In the genomic region with DNA sequence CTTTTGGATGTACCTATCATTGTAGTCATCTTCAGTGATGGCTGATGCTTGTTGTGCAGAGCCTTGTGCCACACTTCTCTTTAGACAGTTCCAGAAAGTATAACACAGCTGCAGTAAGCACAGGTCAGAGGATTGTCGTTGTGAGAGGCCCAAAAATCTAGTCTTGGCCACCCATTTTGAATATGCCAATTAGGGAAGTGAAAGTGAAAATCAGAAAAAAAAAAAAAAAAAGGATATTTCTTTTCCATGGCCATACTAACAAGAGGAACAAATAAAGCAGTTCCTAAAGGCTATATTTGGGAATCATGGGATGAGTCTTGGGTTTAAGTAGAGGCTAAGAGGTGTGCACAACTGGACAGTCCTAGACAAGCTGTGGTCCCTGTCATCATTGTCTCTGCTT, we compare ENCODE assay signal across 40 mouse cellular contexts. TPM values are rescaled to one million over a fixed set of nuclear protein-coding genes. Genes with fewer than 3 reads are reported as not detected.
"Had no signal": no experiment of that assay in that cellular context is flagged by ENCODE, and none has a peak within 500 bp of the region (broad histone marks: within the 10 kb centered on the region; RNA-seq: fewer than 3 reads in every experiment).

No protein-coding gene starts in this region.

- H3K27me3 ChIP-seq: heart, embryonic 12.5 days; hindbrain, embryonic 12.5 days; intestine, embryonic 15.5 days; limb, embryonic 12.5 days; liver, embryonic 13.5 days had no signal

- ATAC-seq: hindbrain, embryonic 16.5 days; inflammation-experienced regulatory T-cells, adult 6 months; intestine, embryonic 15.5 days; intestine, postnatal 0 days had no signal

- H3K9ac ChIP-seq: heart, embryonic 12.5 days; hindbrain, embryonic 12.5 days; hindbrain, embryonic 14.5 days; intestine, embryonic 15.5 days; limb, embryonic 12.5 days; liver, embryonic 13.5 days had no signal

- H3K4me3 ChIP-seq: heart, embryonic 10.5 days; heart, embryonic 12.5 days; hindbrain, embryonic 10.5 days; hindbrain, embryonic 12.5 days; intestine, embryonic 15.5 days; left cerebral cortex, adult 2 months; limb, embryonic 10.5 days; limb, embryonic 12.5 days; liver, embryonic 13.5 days had no signal

- H3K27ac ChIP-seq: heart, embryonic 10.5 days; hindbrain, embryonic 10.5 days; hindbrain, embryonic 12.5 days; hindbrain, embryonic 14.5 days; intestine, embryonic 15.5 days; left cerebral cortex, adult 2 months; limb, embryonic 10.5 days; limb, embryonic 12.5 days; liver, embryonic 13.5 days had no signal

- H3K4me2 ChIP-seq: heart, embryonic 12.5 days; hindbrain, embryonic 12.5 days; hindbrain, embryonic 14.5 days; intestine, embryonic 15.5 days; limb, embryonic 12.5 days; liver, embryonic 11.5 days; liver, embryonic 13.5 days had no signal

- H3K36me3 ChIP-seq: heart, embryonic 10.5 days; heart, embryonic 12.5 days; hindbrain, embryonic 10.5 days; hindbrain, embryonic 12.5 days; intestine, embryonic 15.5 days; limb, embryonic 10.5 days; limb, embryonic 12.5 days; liver, embryonic 13.5 days had no signal

- H3K9me3 ChIP-seq: heart, embryonic 10.5 days; heart, embryonic 12.5 days; hindbrain, embryonic 10.5 days; hindbrain, embryonic 12.5 days; intestine, embryonic 15.5 days; limb, embryonic 10.5 days; limb, embryonic 12.5 days; liver, embryonic 13.5 days had no signal

- DNase-seq: gastrocnemius, postnatal 14 days; gastrocnemius, postnatal 36 days; heart, adult 18-20 months; heart, postnatal 10 days; heart, postnatal 4 days; kidney, adult 18-20 months; kidney, adult 8-10 months; kidney, postnatal 10 days; kidney, postnatal 25 days; layer of hippocampus, adult 9-11 months; liver; liver, embryonic 13.5 days had no signal

- H3K4me1 ChIP-seq: heart, embryonic 10.5 days; heart, embryonic 12.5 days; hindbrain, embryonic 10.5 days; hindbrain, embryonic 12.5 days; intestine, embryonic 15.5 days; limb, embryonic 10.5 days; limb, embryonic 12.5 days; liver, embryonic 13.5 days had no signal

RNA-seq across cellular contexts. Expression of gene Rptn, which starts 18.3 kb away (rescaled TPM):
- total RNA-seq: gastrocnemius, adult 18-20 months; gastrocnemius, adult 8-10 months; gastrocnemius, postnatal 14 days; gastrocnemius, postnatal 36 days; heart, adult 18-20 months; heart, adult 8-10 months; heart, postnatal 10 days; heart, postnatal 25 days; heart, postnatal 4 days; layer of hippocampus, adult 18-20 months; layer of hippocampus, adult 8-10 months; layer of hippocampus, postnatal 14 days; left cerebral cortex, adult 2 months; left cerebral cortex, postnatal 14 days; left cerebral cortex, postnatal 36 days had no signal
- polyA plus RNA-seq: gonadal fat pad, adult 2 months; heart, embryonic 10.5 days; heart, embryonic 12.5 days; heart, embryonic 14.5 days; heart, embryonic 16.5 days; hindbrain, embryonic 10.5 days; hindbrain, embryonic 12.5 days; hindbrain, embryonic 14.5 days; hindbrain, embryonic 16.5 days; inflammation-experienced regulatory T-cells, adult 6 months; intestine, embryonic 15.5 days; intestine, postnatal 0 days; kidney, embryonic 14.5 days; limb, embryonic 10.5 days; limb, embryonic 12.5 days; limb, embryonic 14.5 days; liver, embryonic 11.5 days; liver, embryonic 13.5 days had no signal

RNA-seq across cellular contexts. Expression of gene Hrnr, which starts 55.6 kb away (rescaled TPM):
- total RNA-seq: gastrocnemius, adult 18-20 months; gastrocnemius, adult 8-10 months; gastrocnemius, postnatal 14 days; gastrocnemius, postnatal 36 days; heart, adult 18-20 months; heart, adult 8-10 months; heart, postnatal 10 days; heart, postnatal 25 days; heart, postnatal 4 days; layer of hippocampus, adult 18-20 months; layer of hippocampus, adult 8-10 months; layer of hippocampus, postnatal 14 days; left cerebral cortex, adult 2 months; left cerebral cortex, postnatal 14 days; left cerebral cortex, postnatal 36 days had no signal
- polyA plus RNA-seq: gonadal fat pad, adult 2 months; heart, embryonic 10.5 days; heart, embryonic 12.5 days; heart, embryonic 14.5 days; heart, embryonic 16.5 days; hindbrain, embryonic 10.5 days; hindbrain, embryonic 12.5 days; hindbrain, embryonic 14.5 days; hindbrain, embryonic 16.5 days; inflammation-experienced regulatory T-cells, adult 6 months; intestine, embryonic 15.5 days; intestine, postnatal 0 days; kidney, embryonic 14.5 days; large intestine, adult 2 months; limb, embryonic 10.5 days; limb, embryonic 12.5 days; liver, embryonic 11.5 days; liver, embryonic 13.5 days had no signal
